Mouse (Mus musculus) liver, postnatal 0 days (tissue): ENCODE measurements around the gene Gramd4.

Experiments
- CTCF ChIP-seq: sonication (generic); IDR thresholded peaks from 2 replicates; pipeline ENCODE4 v1.5.1; 2016; ENCODE audit warnings: antibody characterized with exemption, low read depth
- EP300 ChIP-seq: IDR thresholded peaks from 2 replicates; pipeline ENCODE4 v1.6.1; 2016; ENCODE audit warnings: antibody characterized with exemption, low read depth, mild to moderate bottlenecking

- TF ChIP-seq CTCF (no peak), EP300 (no peak)
Observed at GRCm38 (mm10) chr15:86034021-86034523, 23.4 kb upstream of the Gramd4 start.
